Mouse (Mus musculus) stomach, embryonic 16.5 days (tissue): ENCODE results near the gene Rcsd1. TPM values are rescaled to one million over a fixed set of nuclear protein-coding genes. Genes with fewer than 3 reads are reported as not detected.

Experiments
- ATAC-seq: fragments of 200-750 bp; cut with Nextera tagmentation; 2 replicates; pipeline ENCODE4 v1.8.0; 2017; ENCODE audit warnings: moderate number of reproducible peaks, moderate TSS enrichment; ENCODE audit not compliant: insufficient read depth, low FRiP score
- H3K27ac ChIP-seq: fragments of 300-500 bp; sonication (generic); 2 replicates; pipeline ENCODE4 v1.5.1; 2014; ENCODE audit warnings: low read length
- H3K27me3 ChIP-seq: fragments of 300-500 bp; sonication (generic); 2 replicates; pipeline ENCODE4 v1.6.1; 2014; ENCODE audit warnings: low read length, control low read depth, mixed read lengths; ENCODE audit not compliant: control insufficient read depth, insufficient read depth
- H3K36me3 ChIP-seq: fragments of 300-500 bp; sonication (generic); 2 replicates; pipeline ENCODE4 v1.6.1; 2014; ENCODE audit warnings: low read length; ENCODE audit not compliant: control insufficient read depth, insufficient read depth
- H3K4me1 ChIP-seq: fragments of 300-500 bp; sonication (generic); 2 replicates; pipeline ENCODE4 v1.6.1; 2014; ENCODE audit warnings: low read length, control low read depth, mixed read lengths; ENCODE audit not compliant: control insufficient read depth, insufficient read depth
- H3K4me2 ChIP-seq: fragments of 300-500 bp; sonication (generic); 2 replicates; pipeline ENCODE4 v1.6.1; 2014; ENCODE audit warnings: low read depth, low read length, mixed read lengths
- H3K4me3 ChIP-seq: fragments of 300-500 bp; sonication (generic); replicated peaks from 2 replicates; pipeline ENCODE4 v1.5.1; 2014; ENCODE audit warnings: mild to moderate bottlenecking, low read length
- H3K9ac ChIP-seq: fragments of 300-500 bp; sonication (generic); 2 replicates; pipeline ENCODE4 v1.6.1; 2014; ENCODE audit warnings: low read length
- H3K9me3 ChIP-seq: fragments of 300-500 bp; sonication (generic); replicated peaks from 2 replicates; pipeline ENCODE4 v1.6.1; 2016; ENCODE audit warnings: low read length, control low read depth; ENCODE audit not compliant: control insufficient read depth
- WGBS: fragments of 180-500 bp; shearing (Covaris S2); extraction: QIAGEN DNeasy Blood & Tissue Kit; methylation state at CpG from one replicate; pipeline ENCODE4 v1.1.7; 2014; 5-methylcytosine and 5-hydroxymethylcytosine counted together
- polyA plus RNA-seq: library from polyadenylated mRNA; unstranded; fragments of >200 nt; fragmentation: Nextera tagmentation; extraction: Ambion mirVana; gene quantifications from 2 replicates; pipeline ENCODE4 v1.2.1, GENCODE M21; 2015

The Rcsd1 gene
- polyA plus RNA-seq, 1 experiment from 2014 or later = 44.4 TPM

- H3K4me1 ChIP-seq = peaks cover 43% of the 10 kb centered on the region
- peak overlapping the region; percentile 74 for H3K4me3 ChIP-seq
- no peaks in the 10 kb centered on the region for H3K27me3 ChIP-seq
- H3K9ac ChIP-seq = peak overlapping the region; percentile 84
- under 1% methylated on average over 47 of the region's 47 CpGs for WGBS
- H3K36me3 ChIP-seq = no peaks in the 10 kb centered on the region
- no peaks in the 10 kb centered on the region for H3K9me3 ChIP-seq
- H3K4me2 ChIP-seq = peak overlapping the region; percentile 78
- ATAC-seq = peak; percentile 85
- peak overlapping the region; percentile 85 for H3K27ac ChIP-seq
These were observed 1.8 kb downstream of the Rcsd1 start for GRCm38 (mm10) chr1:165707640-165708322.

DNA sequence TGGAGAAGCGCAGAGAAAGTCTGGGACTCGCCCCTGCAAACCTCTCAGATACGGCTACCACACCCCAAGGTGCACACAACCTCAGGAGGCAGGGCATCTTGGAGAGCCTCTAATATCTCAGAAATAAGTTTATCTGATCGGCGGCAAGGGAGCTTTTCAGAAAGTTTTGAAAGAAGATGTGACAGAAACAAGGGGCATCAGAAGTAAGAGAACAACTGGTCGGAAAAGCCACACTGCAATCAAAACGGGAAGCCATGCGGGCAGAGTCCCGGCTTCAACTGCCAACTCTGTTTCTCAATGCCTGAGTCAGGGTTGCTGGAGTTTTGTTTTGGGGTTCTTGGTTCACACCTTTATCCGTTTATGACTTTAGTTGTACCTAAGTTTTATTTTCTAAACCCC lies 2.3 kb downstream of the Rcsd1 start:
- Histone ChIP-seq H3K27me3 (no peaks in the 10 kb centered on the region), H3K27ac (peak overlapping the region; percentile 85; the same call in 1 of the 2 replicates), H3K36me3 (no peaks in the 10 kb centered on the region), H3K9me3 (no peaks in the 10 kb centered on the region), H3K4me1 (peaks cover 48% of the 10 kb centered on the region), H3K9ac (peak overlapping the region; percentile 84), H3K4me2 (peak overlapping the region; percentile 78), H3K4me3 (peak overlapping the region; percentile 74)
- 11% methylated on average over 10 of the region's 10 CpGs for whole genome bisulfite sequencing
- ATAC-seq = no peak

DNA sequence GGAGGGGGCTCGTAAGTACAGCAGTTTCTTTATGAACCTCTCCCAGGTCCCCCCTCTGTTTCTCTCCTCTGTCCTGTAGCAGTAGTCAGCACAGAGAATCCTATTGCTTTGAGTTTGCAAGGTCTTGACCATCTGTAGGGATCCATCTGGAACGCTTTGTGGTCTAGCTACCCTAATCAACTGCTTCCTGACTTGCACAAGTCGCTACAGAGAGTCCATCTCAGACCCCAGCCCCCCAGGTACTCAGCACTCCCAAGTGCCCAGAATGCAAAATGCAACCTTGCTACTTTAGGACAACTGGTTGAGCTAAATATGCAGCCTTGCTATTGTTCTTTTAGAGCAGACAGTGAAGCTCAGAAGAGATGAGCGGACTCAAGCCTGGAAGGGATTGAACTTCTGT lies 3.1 kb downstream of the Rcsd1 start:
- H3K27me3 ChIP-seq = no peaks in the 10 kb centered on the region
- no peaks in the 10 kb centered on the region for H3K36me3 ChIP-seq
- H3K4me2 ChIP-seq = peak overlapping the region; percentile 78
- H3K27ac ChIP-seq = peak overlapping the region; percentile 85
- H3K9me3 ChIP-seq = no peaks in the 10 kb centered on the region
- no peak for ATAC-seq
- WGBS = 59% methylated on average over 4 of the region's 4 CpGs
- H3K4me3 ChIP-seq = peak overlapping the region; percentile 74
- H3K4me1 ChIP-seq = peaks cover 56% of the 10 kb centered on the region
- peak overlapping the region; percentile 84 for H3K9ac ChIP-seq

DNA sequence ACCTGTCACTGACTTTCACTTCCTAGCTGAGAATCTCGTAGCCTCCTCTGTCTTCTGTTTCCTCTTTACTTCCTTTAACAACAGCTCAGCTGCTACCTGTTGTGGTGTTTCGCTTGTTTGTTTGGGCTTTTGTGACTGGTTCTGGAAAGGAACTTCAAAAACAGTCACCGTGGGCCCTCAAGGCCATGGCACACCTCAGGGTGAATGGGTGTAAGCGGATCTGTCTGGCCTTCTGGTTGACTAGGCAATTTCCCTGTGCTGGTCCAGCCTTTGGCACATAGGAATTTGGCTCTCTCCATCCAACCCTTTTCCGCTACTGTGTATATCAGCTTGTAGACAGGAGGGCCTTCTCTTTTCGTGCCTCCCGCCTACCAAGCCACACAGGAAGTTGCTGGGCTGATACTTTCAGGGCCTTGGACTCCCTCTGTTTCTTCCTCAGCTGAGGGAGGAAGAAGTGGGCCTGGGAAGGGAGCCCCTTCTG lies 3.6 kb downstream of the Rcsd1 start:
- H3K4me2 ChIP-seq = peak overlapping the region; percentile 78
- ATAC-seq = no peak
- H3K27ac ChIP-seq = peak overlapping the region; percentile 17; the same call in 1 of the 2 replicates
- H3K4me3 ChIP-seq = peak overlapping the region; percentile 74
- H3K27me3 ChIP-seq = no peaks in the 10 kb centered on the region
- WGBS = 72% methylated on average over 7 of the region's 7 CpGs
- H3K36me3 ChIP-seq = no peaks in the 10 kb centered on the region
- no peaks in the 10 kb centered on the region for H3K9me3 ChIP-seq
- peaks cover 60% of the 10 kb centered on the region for H3K4me1 ChIP-seq
- peak overlapping the region; percentile 84; the same call in 1 of the 2 replicates for H3K9ac ChIP-seq

- H3K36me3 ChIP-seq = no peaks in the 10 kb centered on the region
- peak overlapping the region; percentile 78 for H3K4me2 ChIP-seq
- WGBS = 59% methylated on average over 6 of the region's 6 CpGs
- H3K9ac ChIP-seq = peak overlapping the region; percentile 16; the same call in 1 of the 2 replicates
- no peaks in the 10 kb centered on the region for H3K9me3 ChIP-seq
- peaks cover 66% of the 10 kb centered on the region for H3K4me1 ChIP-seq
- H3K4me3 ChIP-seq = peak overlapping the region; percentile 74
- no peak for ATAC-seq
- no peak overlapping the region for H3K27ac ChIP-seq
- H3K27me3 ChIP-seq = no peaks in the 10 kb centered on the region
These were observed 4.2 kb downstream of the Rcsd1 start for GRCm38 (mm10) chr1:165705368-165705767.

DNA sequence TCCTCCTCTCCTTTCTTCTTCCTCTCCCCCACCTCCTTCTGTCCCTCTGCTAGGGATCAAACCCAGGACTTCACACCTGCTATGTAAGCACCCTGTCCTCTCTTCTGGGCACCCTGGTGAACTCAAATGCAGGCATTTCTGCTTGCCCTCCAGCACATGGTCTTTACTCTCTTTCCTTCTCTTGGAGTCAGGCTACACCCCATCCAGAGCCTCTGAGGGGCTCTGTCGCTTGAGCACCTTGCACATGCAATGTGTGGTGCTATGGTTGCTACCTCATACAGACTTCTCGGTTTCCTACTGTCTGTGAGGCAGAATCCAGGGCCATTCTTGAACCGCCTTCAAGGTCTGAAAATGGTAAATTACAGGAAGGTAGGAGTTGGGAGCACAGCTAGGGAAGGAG lies 4.7 kb downstream of the Rcsd1 start:
- Histone ChIP-seq H3K27ac (no peak overlapping the region), H3K27me3 (no peaks in the 10 kb centered on the region), H3K4me1 (peaks cover 70% of the 10 kb centered on the region), H3K9me3 (no peaks in the 10 kb centered on the region), H3K36me3 (no peaks in the 10 kb centered on the region), H3K9ac (peak overlapping the region; percentile 16), H3K4me3 (peak overlapping the region; percentile 74), H3K4me2 (peak overlapping the region; percentile 78; the same call in 1 of the 2 replicates)
- no peak for ATAC-seq
- WGBS = 79% methylated on average over 3 of the region's 3 CpGs

DNA sequence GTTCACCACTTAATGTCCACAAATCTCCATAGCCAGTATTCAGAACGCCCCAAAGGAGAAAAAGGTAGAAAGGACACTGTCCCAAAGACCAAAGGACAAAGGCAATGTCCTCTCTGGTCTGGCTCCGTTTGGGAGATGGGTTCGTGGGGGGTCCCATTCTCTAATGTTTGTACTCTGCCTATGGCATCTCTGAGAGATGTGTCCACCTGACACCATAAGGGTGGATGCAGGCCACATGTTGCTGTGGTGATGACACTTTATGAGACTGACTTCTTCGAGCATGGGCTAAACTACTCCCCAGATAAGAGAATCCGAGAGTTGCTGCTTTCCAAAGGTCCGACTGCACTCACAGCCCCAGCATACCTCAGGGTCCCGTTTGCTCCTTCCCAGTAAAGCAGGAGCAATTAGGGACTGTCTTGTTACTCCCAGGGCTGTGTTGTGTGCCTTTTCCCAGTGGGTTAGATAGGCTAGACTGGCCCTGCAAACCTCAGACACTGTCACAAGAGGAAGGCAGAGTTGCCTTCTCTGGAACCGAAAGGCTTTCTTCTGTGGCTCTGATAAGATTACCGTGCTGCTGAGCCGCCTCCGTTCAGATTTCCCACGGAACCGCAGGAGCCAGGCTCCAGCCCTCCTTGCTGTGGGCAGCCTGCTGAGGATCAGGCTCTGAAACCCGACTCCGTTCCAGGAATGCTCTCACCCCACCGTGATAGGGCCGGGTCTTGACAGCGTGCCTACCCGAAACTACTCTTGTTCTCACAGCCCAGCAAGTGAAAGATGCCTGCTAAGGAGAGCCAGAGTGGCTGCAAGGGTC lies 7.1 kb downstream of the Rcsd1 start:
- Histone ChIP-seq H3K9ac (peak overlapping the region; percentile 55), H3K4me2 (peak overlapping the region; percentile 53)

GRCm38 (mm10) chr1:165701562-165701961 lies 8.0 kb downstream of the Rcsd1 start:
- no peak overlapping the region for H3K4me2 ChIP-seq

More for the DNA sequence above, 7.1 kb downstream of the Rcsd1 start:
- Histone ChIP-seq H3K4me3 (peak overlapping the region; percentile 9), H3K4me1 (peaks cover 54% of the 10 kb centered on the region), H3K27ac (peak overlapping the region; percentile 48), H3K9me3 (no peaks in the 10 kb centered on the region), H3K36me3 (no peaks in the 10 kb centered on the region), H3K27me3 (no peaks in the 10 kb centered on the region)
- WGBS = 17% methylated on average over 19 of the region's 19 CpGs
- ATAC-seq = no peak

More at GRCm38 (mm10) chr1:165701562-165701961, 8.0 kb downstream of the Rcsd1 start:
- WGBS = 37% methylated on average over 9 of the region's 9 CpGs
- Histone ChIP-seq H3K9ac (no peak overlapping the region), H3K36me3 (no peaks in the 10 kb centered on the region), H3K27ac (no peak overlapping the region), H3K4me1 (peaks cover 52% of the 10 kb centered on the region), H3K9me3 (no peaks in the 10 kb centered on the region), H3K27me3 (no peaks in the 10 kb centered on the region), H3K4me3 (no peak overlapping the region)
- 0 out of 2 replicates have a peak, but pooled peaks have one; percentile 14 for ATAC-seq
